Mouse (Mus musculus): ENCODE data around the gene Nfe2l1. TPM values are rescaled to one million over a fixed set of nuclear protein-coding genes. Genes with fewer than 3 reads are reported as not detected.

Gene Nfe2l1
- total and polyA plus RNA-seq, 2 experiments from 2014 or later = 64.5 to 86.0 TPM

DNA sequence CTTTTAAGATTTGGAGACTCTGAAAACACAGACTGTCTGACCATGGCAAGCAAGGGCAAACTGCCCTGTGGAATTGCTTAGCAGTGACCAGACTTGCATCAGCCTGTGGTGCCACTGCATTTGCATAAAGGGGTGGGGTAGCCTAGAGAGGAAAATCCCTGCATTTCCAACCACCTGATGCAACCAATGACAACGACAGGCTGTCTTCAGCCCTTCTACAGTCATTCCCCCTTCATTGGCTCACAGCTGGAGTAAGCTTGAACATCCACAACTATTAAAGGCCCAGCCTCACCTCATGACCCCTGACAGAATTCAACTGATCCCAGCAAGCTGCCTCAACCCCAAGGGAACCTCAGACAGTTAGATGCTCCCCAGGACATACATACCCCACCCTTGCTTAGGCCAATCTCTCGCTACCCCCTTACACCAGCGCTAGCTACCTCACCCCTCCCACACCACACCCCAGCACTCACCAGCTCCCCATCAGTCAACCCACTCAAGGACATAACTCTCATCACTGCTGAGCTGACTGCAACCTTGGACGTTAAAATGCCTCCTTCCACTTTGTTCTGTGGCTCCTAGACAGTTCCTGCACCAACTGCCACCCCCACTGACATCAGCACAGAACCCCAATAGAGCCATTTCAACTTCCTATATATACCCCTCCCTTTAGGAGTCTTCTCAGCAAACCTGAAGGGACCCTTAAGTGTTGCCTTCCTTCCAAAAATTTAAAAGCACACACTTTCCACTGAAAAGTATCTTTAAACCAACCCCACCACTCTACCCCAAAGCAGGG is 6.9 kb downstream of the Nfe2l1 start:
- Histone ChIP-seq H3K9ac (replicated peaks; ENCODE audit: low read length, poor library complexity, severe bottlenecking) (peak overlapping the region; percentile 79; the same call in 1 of the 2 replicates), H3K4me3 (ENCODE audit: low read depth, low read length) (peak overlapping the region; percentile 58), H3K27ac (ENCODE audit: low read depth, low read length) (no peak overlapping the region; the same call in 1 of the 2 replicates), H3K36me3 (ENCODE audit: insufficient read depth, low read length) (peaks cover 49% of the 10 kb centered on the region), H3K9me3 (ENCODE audit: low read length) (no peaks in the 10 kb centered on the region), H3K27me3 (ENCODE audit: insufficient read depth, low read length) (no peaks in the 10 kb centered on the region), H3K4me2 (ENCODE audit: low read depth, low read length, poor library complexity, severe bottlenecking) (peak overlapping the region; percentile 99), H3K4me1 (ENCODE audit: insufficient read depth, low read length) (peaks cover 25% of the 10 kb centered on the region)
- DNase-seq (ENCODE audit: low spot score) (no peak), ATAC-seq (ENCODE audit: low FRiP score) (no peak)
- TF ChIP-seq CTCF (IDR thresholded peaks at IDR 0.05) = no peak
- WGBS = 41% methylated on average over 4 of the region's 4 CpGs

DNA sequence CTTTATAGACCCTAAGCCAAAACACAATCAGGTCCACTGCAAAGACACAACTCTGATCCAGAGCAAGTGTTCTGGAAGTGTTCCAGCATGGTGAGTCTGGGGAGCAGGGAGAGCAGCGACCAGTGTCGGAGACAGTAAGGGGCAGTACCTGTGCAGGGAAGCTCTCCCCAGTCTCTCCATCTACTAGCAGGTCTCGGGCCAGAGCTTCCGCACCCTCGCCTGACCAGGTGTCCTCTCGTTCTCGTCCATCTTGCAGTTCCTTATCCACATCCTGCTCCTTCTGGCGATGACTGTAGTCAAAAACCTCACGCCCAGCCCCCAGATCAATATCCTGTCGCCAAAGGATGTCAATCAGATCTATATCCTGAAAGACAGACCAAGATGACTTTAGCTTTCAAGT is 7.8 kb downstream of the Nfe2l1 start:
- H3K27me3 ChIP-seq (ENCODE audit: insufficient read depth, low read length) = no peaks in the 10 kb centered on the region
- H3K4me3 ChIP-seq (ENCODE audit: low read depth, low read length) = no peak overlapping the region
- H3K27ac ChIP-seq (ENCODE audit: low read depth, low read length) = no peak overlapping the region
- ATAC-seq (ENCODE audit: low FRiP score) (no peak), DNase-seq (ENCODE audit: low spot score) (no peak)
- WGBS = 94% methylated on average over 10 of the region's 10 CpGs
- peaks cover 20% of the 10 kb centered on the region for H3K4me1 ChIP-seq (ENCODE audit: insufficient read depth, low read length)
- no peaks in the 10 kb centered on the region for H3K9me3 ChIP-seq (ENCODE audit: low read length)
- TF ChIP-seq CTCF (IDR thresholded peaks at IDR 0.05) = no peak
- H3K36me3 ChIP-seq (ENCODE audit: insufficient read depth, low read length) = peaks cover 52% of the 10 kb centered on the region
- no peak overlapping the region for H3K9ac ChIP-seq (replicated peaks; ENCODE audit: low read length, poor library complexity, severe bottlenecking)
- no peak overlapping the region for H3K4me2 ChIP-seq (ENCODE audit: low read depth, low read length, poor library complexity, severe bottlenecking)

DNA sequence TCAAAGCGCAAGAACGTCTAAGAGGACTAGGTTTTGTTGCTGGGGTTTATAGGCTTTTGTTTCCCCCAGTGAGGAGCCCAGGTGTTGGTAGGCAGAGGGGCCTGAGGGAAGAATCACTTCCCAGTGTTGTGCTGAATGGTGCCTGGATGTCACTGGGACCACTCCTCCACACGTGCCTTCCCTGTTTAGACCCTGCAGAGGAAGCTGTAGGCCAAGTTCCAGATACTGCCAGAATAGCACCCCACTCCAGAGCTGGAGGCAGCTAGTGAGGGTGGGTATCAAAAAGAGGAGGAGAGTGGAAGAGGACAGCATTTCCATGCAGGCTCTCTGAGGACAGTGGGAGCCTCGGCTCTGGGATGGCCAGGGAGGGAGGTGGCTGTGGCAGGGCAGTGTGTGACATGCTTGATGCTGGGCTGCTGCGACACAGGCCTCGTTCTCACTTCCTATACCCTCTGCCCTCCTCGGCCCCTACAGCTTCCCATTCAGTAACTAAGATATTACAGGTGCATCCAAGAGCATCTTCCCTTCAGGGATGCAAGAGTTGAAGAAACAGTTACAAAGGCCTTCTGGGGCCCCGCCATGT is 11.5 kb downstream of the Nfe2l1 start:
- Histone ChIP-seq H3K4me3 (ENCODE audit: low read depth, low read length) (no peak overlapping the region), H3K9ac (replicated peaks; ENCODE audit: low read length, poor library complexity, severe bottlenecking) (no peak overlapping the region), H3K4me1 (ENCODE audit: insufficient read depth, low read length) (no peaks in the 10 kb centered on the region), H3K9me3 (ENCODE audit: low read length) (no peaks in the 10 kb centered on the region), H3K27ac (ENCODE audit: low read depth, low read length) (no peak overlapping the region), H3K4me2 (ENCODE audit: low read depth, low read length, poor library complexity, severe bottlenecking) (no peak overlapping the region), H3K27me3 (ENCODE audit: insufficient read depth, low read length) (no peaks in the 10 kb centered on the region), H3K36me3 (ENCODE audit: insufficient read depth, low read length) (peaks cover 56% of the 10 kb centered on the region)
- ATAC-seq (ENCODE audit: low FRiP score) (no peak), DNase-seq (ENCODE audit: low spot score) (no peak)
- no peak for TF ChIP-seq CTCF (IDR thresholded peaks at IDR 0.05)
- 84% methylated on average over 8 of the region's 8 CpGs for WGBS

DNA sequence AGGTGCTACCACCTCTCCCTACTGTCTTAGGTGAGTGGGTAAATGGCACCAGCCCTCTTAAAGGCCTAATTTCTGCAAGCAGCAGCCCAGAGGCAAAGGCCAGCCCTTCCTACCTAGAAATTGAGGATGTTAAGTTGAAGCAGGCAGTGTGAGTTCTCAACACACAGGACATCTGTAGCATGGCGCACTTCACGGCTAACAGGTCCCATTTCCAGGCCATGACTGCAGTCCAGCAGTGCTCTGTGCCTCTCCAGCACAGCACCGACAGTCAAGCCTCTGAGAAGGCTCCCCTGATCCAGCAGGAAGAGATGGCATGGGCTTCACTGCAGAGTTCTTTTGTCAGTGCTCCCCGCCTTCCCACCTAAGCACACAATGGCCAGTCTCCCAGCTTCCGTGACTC is 12.8 kb downstream of the Nfe2l1 start:
- no peak for ATAC-seq (ENCODE audit: low FRiP score)
- H3K27ac ChIP-seq (ENCODE audit: low read depth, low read length) = no peak overlapping the region

DNA sequence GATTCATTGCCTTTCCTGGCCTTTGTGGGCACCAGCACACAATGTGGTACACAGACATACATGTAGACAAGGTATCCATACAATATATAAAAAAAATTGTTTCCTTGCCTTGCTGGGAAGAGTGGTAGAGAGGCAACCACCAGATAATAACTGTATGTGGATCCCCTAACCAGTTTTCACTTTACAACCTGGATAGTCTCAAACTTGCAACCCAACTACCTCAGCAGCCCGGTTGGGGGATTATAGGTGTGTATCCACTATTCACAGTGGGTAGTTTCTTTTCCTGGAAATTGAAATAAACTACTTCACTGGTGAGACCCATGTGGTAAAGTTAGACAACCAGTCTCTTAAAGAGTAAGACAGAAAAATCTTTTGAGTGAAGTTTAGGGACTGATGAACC is 13.3 kb downstream of the Nfe2l1 start:
- no peaks in the 10 kb centered on the region for H3K9me3 ChIP-seq (ENCODE audit: low read length)
- H3K4me3 ChIP-seq (ENCODE audit: low read depth, low read length) = no peak overlapping the region
- WGBS = 100% methylated on average over 1 of the region's 1 CpGs
- no peaks in the 10 kb centered on the region for H3K4me1 ChIP-seq (ENCODE audit: insufficient read depth, low read length)
- no peaks in the 10 kb centered on the region for H3K27me3 ChIP-seq (ENCODE audit: insufficient read depth, low read length)
- no peak overlapping the region for H3K27ac ChIP-seq (ENCODE audit: low read depth, low read length)
- ATAC-seq (ENCODE audit: low FRiP score) (no peak), DNase-seq (ENCODE audit: low spot score) (no peak)
- no peak for TF ChIP-seq CTCF (IDR thresholded peaks at IDR 0.05)
- H3K9ac ChIP-seq (replicated peaks; ENCODE audit: low read length, poor library complexity, severe bottlenecking) = no peak overlapping the region
- no peak overlapping the region for H3K4me2 ChIP-seq (ENCODE audit: low read depth, low read length, poor library complexity, severe bottlenecking)
- peaks cover 54% of the 10 kb centered on the region for H3K36me3 ChIP-seq (ENCODE audit: insufficient read depth, low read length)

More for the DNA sequence above, 12.8 kb downstream of the Nfe2l1 start:
- DNase-seq (ENCODE audit: low spot score) = no peak
- Histone ChIP-seq H3K4me1 (ENCODE audit: insufficient read depth, low read length) (no peaks in the 10 kb centered on the region), H3K27me3 (ENCODE audit: insufficient read depth, low read length) (no peaks in the 10 kb centered on the region), H3K4me3 (ENCODE audit: low read depth, low read length) (no peak overlapping the region), H3K4me2 (ENCODE audit: low read depth, low read length, poor library complexity, severe bottlenecking) (no peak overlapping the region), H3K9me3 (ENCODE audit: low read length) (no peaks in the 10 kb centered on the region), H3K9ac (replicated peaks; ENCODE audit: low read length, poor library complexity, severe bottlenecking) (no peak overlapping the region), H3K36me3 (ENCODE audit: insufficient read depth, low read length) (peaks cover 55% of the 10 kb centered on the region)
- 54% methylated on average over 5 of the region's 5 CpGs for WGBS
- no peak for TF ChIP-seq CTCF (IDR thresholded peaks at IDR 0.05)

DNA sequence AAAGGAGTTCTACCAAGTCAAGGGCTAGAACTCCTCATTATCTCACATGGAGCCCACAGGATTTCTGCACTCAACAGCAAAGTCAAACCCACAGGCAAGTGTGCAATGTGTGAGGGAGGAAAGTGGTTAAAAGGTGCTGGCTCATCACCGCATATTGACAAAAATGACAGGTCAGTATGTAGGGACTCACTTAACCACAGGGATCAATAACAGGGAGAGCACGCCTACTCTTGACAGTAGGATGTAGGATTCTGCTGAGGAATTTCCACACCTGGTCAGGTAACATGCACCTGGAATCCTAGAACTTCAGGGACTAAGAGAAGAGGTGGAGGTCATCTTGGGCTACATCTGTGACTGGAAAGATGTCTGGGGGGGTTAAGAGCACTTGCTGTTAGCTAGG is 13.9 kb downstream of the Nfe2l1 start:
- H3K4me1 ChIP-seq (ENCODE audit: insufficient read depth, low read length) = no peaks in the 10 kb centered on the region
- H3K4me2 ChIP-seq (ENCODE audit: low read depth, low read length, poor library complexity, severe bottlenecking) = no peak overlapping the region
- H3K9ac ChIP-seq (replicated peaks; ENCODE audit: low read length, poor library complexity, severe bottlenecking) = no peak overlapping the region
- H3K27me3 ChIP-seq (ENCODE audit: insufficient read depth, low read length) = no peaks in the 10 kb centered on the region
- DNase-seq (ENCODE audit: low spot score) (no peak), ATAC-seq (ENCODE audit: low FRiP score) (no peak)
- WGBS = 100% methylated on average over 2 of the region's 2 CpGs
- H3K27ac ChIP-seq (ENCODE audit: low read depth, low read length) = no peak overlapping the region; the same call in 1 of the 2 replicates
- no peaks in the 10 kb centered on the region for H3K9me3 ChIP-seq (ENCODE audit: low read length)
- peaks cover 48% of the 10 kb centered on the region for H3K36me3 ChIP-seq (ENCODE audit: insufficient read depth, low read length)
- TF ChIP-seq CTCF (IDR thresholded peaks at IDR 0.05) = no peak
- no peak overlapping the region for H3K4me3 ChIP-seq (ENCODE audit: low read depth, low read length)
